Comparison of ENCODE assay signal across 7 mouse cellular contexts in genomic region chr10:26772624-26773540, GRCm38 (mm10). TPM values are rescaled to one million over a fixed set of nuclear protein-coding genes. Genes with fewer than 3 reads are reported as not detected.
A peak's percentile ranks its signal among the peaks of the same experiment; 100 is the strongest.
DNase-seq lines count a peak whose midpoint lies in the region; ATAC-seq lines count a peak whose summit lies in the region.

No protein-coding gene starts in this region.

- H3K9me3 ChIP-seq in megakaryocyte, embryonic 14.5 days, result no peaks in the 10 kb centered on the region

- H3K36me3 ChIP-seq in megakaryocyte, embryonic 14.5 days (replicated peaks; ENCODE audit: low read length), result peaks cover 15% of the 10 kb centered on the region

- peak; percentile 93 for DNase-seq in adipocyte (ENCODE audit: low spot score)
- DNase-seq in gastrocnemius, postnatal 14 days, result peak; percentile 73
- DNase-seq in induced T-regulatory cell, adult 2 months (ENCODE audit: low read depth), result peak; percentile 69
- DNase-seq in left cerebral cortex, postnatal 10 days (ENCODE audit: extremely low spot score in 1 of 2, low spot score in 2 of 2), result peak; percentile 32 to 81
- DNase-seq in right cerebral cortex, postnatal 36 days (ENCODE audit: low spot score in 2 of 2), result peak; percentile 10 to 36

- no peaks in the 10 kb centered on the region for H3K27me3 ChIP-seq in megakaryocyte, embryonic 14.5 days (replicated peaks)

- intact Hi-C loops in gastrocnemius, postnatal 14 days (cut with DNase I; ENCODE audit: low total_unique reads), result loop anchor here (5.0 kb wide), 1 partner anchor 981 kb away; no protein-coding TSS in a partner anchor
- intact Hi-C loops in left cerebral cortex, postnatal 10 days (cut with DNase I), result no loop called here

- H3K4me3 ChIP-seq in megakaryocyte, embryonic 14.5 days (replicated peaks), result peak overlapping the region; percentile 97

- ATAC-seq in common myeloid progenitor, adult 5-6 weeks (replicated peaks; ENCODE audit: low read depth, poor library complexity, severe bottlenecking), result peak; percentile 40

- H3K4me1 ChIP-seq in megakaryocyte, embryonic 14.5 days, result peaks cover 76% of the 10 kb centered on the region

RNA-seq across cellular contexts. Expression of gene Arhgap18, which starts 19.7 kb away (rescaled TPM):
- total RNA-seq in common myeloid progenitor, adult 5-6 weeks (2017), result 68.5 and 75.5 TPM in 2 replicates
- 10 to 100 TPM in 1 of 2 experiments, 1 to 10 TPM in 1; 9.3 to 15.5 TPM for total RNA-seq in gastrocnemius, postnatal 14 days (2021)
- 10 to 100 TPM; 10.1 TPM for total RNA-seq in left cerebral cortex, postnatal 10 days (2021)
- polyA plus RNA-seq in megakaryocyte, embryonic 14.5 days (2012; ENCODE audit: insufficient read depth, low replicate concordance), result 1.3 and 9.3 TPM in 2 replicates

Comparison
In these comparisons a context has a peak if more than half of its experiments do, and no peak if none do; other contexts are left out.
1. Peak in every context shown above with its lines: DNase-seq, ATAC-seq and H3K4me3 ChIP-seq.
2. DNase-seq: peak in every context shown above with its lines; median percentile 93 in adipocyte; 73 in gastrocnemius, postnatal 14 days; 69 in induced T-regulatory cell, adult 2 months; 56 in left cerebral cortex, postnatal 10 days; 23 in right cerebral cortex, postnatal 36 days.